Mouse (Mus musculus) intestine, postnatal 0 days (tissue): ENCODE results near the gene Tlk2. TPM values are rescaled to one million over a fixed set of nuclear protein-coding genes. Genes with fewer than 3 reads are reported as not detected.

Experiments used
- ATAC-seq: fragments of 200-750 bp; cut with Nextera tagmentation; 2 replicates; pipeline ENCODE4 v1.8.0; 2017; ENCODE audit warnings: mild to moderate bottlenecking, moderate TSS enrichment, moderate library complexity
- H3K27ac ChIP-seq: fragments of 300-500 bp; sonication (generic); 2 replicates; pipeline ENCODE4 v1.5.1; 2014; ENCODE audit warnings: mild to moderate bottlenecking, low read depth, low read length, moderate library complexity
- H3K27me3 ChIP-seq: fragments of 300-500 bp; sonication (generic); replicated peaks from 2 replicates; pipeline ENCODE4 v1.6.1; 2014; ENCODE audit warnings: low read length, mixed read lengths; ENCODE audit not compliant: control insufficient read depth, insufficient read depth
- H3K36me3 ChIP-seq: fragments of 300-500 bp; sonication (generic); 2 replicates; pipeline ENCODE4 v1.6.1; 2014; ENCODE audit warnings: mild to moderate bottlenecking, moderate library complexity; ENCODE audit not compliant: control insufficient read depth, insufficient read depth
- H3K4me1 ChIP-seq: fragments of 300-500 bp; sonication (generic); replicated peaks from 2 replicates; pipeline ENCODE4 v1.6.1; 2014; ENCODE audit warnings: antibody characterized with exemption, low read length, mixed read lengths; ENCODE audit not compliant: control insufficient read depth, insufficient read depth
- H3K4me2 ChIP-seq: fragments of 300-500 bp; sonication (generic); replicated peaks from 2 replicates; pipeline ENCODE4 v1.6.1; 2014; ENCODE audit warnings: low read depth, mild to moderate bottlenecking, moderate library complexity
- H3K4me3 ChIP-seq: fragments of 300-500 bp; sonication (generic); 2 replicates; pipeline ENCODE4 v1.5.1; 2014; ENCODE audit warnings: low read depth, low read length
- H3K9ac ChIP-seq: fragments of 300-500 bp; sonication (generic); 2 replicates; pipeline ENCODE4 v1.6.1; 2014; ENCODE audit warnings: mild to moderate bottlenecking, low read depth, low read length
- H3K9me3 ChIP-seq: fragments of 300-500 bp; sonication (generic); 2 replicates; pipeline ENCODE4 v1.6.1; 2016; ENCODE audit warnings: mixed run types; ENCODE audit not compliant: control insufficient read depth
- CTCF ChIP-seq: sonication (generic); IDR thresholded peaks from 2 replicates; pipeline ENCODE4 v1.5.1; 2016; ENCODE audit warnings: low read depth, mild to moderate bottlenecking, control low read depth, antibody characterized with exemption, moderate library complexity
- WGBS: fragments of 180-500 bp; shearing (Covaris S2); extraction: QIAGEN DNeasy Blood & Tissue Kit; methylation state at CpG from one replicate; pipeline ENCODE4 v1.1.7; 2014; 5-methylcytosine and 5-hydroxymethylcytosine counted together
- polyA plus RNA-seq: library from polyadenylated mRNA; unstranded; fragments of >200 nt; fragmentation: Nextera tagmentation; extraction: Ambion mirVana; gene quantifications from 2 replicates; pipeline ENCODE4 v1.2.1, GENCODE M21; 2015

The Tlk2 gene
- polyA plus RNA-seq, 1 experiment from 2014 or later: 8.8 TPM

DNA sequence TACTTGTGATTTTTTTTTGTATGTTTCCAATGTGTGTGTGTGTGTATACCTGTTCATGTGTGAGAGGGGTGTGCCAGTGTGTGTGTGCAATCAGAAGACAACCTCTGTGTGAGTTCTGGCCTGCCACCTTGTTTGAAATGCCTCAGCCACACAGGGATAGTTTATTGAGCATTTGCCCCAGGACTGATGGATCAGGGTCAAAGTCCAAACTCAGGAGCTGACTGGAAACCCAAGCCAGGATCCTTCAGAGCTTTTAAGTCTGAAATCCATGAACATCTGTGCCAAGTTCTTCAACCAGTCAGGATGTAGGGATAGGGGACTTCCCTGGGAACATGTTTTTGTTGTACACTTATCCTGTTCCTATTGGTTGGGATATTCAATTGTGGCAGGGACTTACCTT is 20.6 kb upstream of the Tlk2 start:
- no peak for ATAC-seq
- Histone ChIP-seq H3K9ac (no peak overlapping the region), H3K27ac (no peak overlapping the region), H3K9me3 (no peaks in the 10 kb centered on the region), H3K4me1 (no peaks in the 10 kb centered on the region), H3K4me3 (no peak overlapping the region), H3K27me3 (no peaks in the 10 kb centered on the region), H3K36me3 (no peaks in the 10 kb centered on the region), H3K4me2 (no peak overlapping the region)
- no peak for TF ChIP-seq CTCF

DNA sequence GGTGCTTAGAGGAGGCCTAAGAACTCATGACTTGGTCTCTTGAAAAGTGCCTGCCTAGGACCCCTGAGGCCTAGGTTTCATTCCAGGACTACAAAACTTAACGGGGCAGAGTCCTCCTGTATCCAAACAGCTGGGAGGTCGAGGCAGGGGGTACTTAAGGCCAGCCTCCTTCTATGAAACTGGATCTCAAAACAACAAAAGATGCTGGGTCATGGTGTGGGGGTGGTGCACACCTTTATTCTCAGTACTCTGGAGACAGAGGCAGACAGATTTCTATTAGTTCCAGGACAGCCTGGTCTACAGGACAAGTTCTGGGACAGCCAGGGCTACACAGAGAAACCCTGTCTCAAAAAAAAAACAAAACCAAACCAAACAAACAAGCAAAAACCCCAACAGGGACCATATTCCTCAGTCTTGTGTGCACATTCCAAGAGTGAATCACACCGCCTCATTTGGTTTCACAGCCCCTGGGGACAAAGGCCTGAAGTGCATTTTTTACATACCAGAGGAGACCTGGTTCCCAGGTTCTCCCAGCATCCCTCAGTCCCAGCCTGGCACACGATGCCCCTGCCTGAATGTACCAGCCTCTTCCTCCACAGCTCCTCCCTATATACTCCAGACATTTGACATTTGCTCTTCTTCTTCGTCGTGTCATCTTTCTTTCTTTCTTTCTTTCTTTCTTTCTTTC is 18.8 kb upstream of the Tlk2 start:
- Histone ChIP-seq H3K27me3 (no peaks in the 10 kb centered on the region), H3K4me1 (no peaks in the 10 kb centered on the region), H3K4me3 (no peak overlapping the region), H3K27ac (no peak overlapping the region), H3K9me3 (peaks cover 5% of the 10 kb centered on the region; the same call in 1 of the 2 replicates), H3K4me2 (no peak overlapping the region), H3K9ac (no peak overlapping the region), H3K36me3 (no peaks in the 10 kb centered on the region)
- ATAC-seq: no peak
- 57% methylated on average over 6 of the region's 6 CpGs for WGBS
- no peak for TF ChIP-seq CTCF

DNA sequence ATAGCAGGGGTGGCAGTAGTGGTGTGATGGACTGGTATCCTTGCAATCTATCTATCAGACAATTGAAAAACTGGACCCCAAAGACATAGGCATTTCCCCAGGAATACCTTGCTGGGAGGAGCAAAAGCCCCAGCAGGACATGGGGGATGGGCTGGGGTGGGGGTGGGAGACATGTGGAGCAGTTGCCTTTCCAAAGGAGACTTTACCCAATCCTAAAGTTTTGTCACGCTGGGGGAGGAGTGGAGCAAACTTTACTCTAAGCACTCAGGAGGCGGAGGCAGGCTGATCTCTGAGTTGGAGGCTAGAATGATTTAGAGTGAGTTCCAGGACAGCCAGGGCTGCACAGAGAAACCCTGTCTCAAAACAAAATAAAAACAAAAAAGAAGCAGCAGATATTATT is 17.2 kb upstream of the Tlk2 start:
- Histone ChIP-seq H3K36me3 (no peaks in the 10 kb centered on the region), H3K27ac (no peak overlapping the region), H3K9me3 (peaks cover 9% of the 10 kb centered on the region; the same call in 1 of the 2 replicates), H3K4me1 (no peaks in the 10 kb centered on the region), H3K4me2 (no peak overlapping the region), H3K27me3 (no peaks in the 10 kb centered on the region), H3K4me3 (no peak overlapping the region), H3K9ac (no peak overlapping the region)
- 88% methylated on average over 2 of the region's 2 CpGs for WGBS
- no peak for TF ChIP-seq CTCF
- no peak for ATAC-seq

DNA sequence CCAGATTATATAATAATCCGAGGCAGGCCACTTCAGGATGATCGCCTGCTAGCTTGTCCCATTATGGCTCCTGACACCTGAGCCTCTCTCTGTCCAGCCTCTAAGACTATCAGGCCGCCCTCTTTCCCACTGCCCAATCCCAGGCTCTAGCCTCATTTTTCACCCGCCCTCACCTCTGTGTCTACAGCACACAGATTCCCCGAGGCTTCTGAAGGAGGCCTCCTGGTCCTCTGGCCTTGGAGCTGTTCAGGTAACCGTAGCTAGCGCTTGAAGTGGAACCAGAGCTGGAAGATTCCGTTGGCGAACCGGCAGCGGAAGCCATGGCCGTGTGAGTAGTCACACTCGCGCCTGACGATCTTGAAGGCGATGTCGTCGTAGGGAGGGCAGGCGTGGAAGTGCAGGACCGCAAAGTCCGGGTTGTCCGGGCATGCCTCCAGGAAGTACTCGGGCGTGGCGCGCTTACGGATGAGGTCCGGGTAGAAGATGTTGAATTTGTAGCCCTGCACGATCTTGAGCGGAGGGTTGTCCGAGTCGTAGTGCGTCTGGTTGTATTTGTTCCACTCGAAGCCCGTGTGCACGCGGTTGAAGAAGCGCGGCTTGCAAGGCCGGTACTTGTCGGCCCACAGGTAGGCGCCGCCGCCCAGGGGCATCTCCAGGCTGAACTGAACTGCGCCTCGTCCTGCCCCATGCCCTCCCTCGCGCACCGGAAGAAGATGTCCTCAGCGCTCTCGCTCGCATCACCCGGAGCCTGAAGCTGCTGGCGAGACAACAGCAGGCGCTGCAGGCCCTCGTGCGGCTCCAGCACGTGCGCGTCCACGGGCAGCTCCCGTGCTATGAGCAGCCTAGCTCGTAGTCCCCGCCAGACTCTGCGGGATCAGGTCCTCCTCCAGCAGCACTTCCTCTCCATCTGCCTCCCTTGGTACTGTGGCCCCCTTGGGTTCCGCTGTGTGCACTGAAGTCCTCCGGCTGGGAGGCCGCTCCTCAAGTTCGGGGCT is 13.8 kb upstream of the Tlk2 start:
- Histone ChIP-seq H3K4me3 (no peak overlapping the region), H3K27me3 (no peaks in the 10 kb centered on the region), H3K4me1 (no peaks in the 10 kb centered on the region), H3K9ac (no peak overlapping the region), H3K36me3 (no peaks in the 10 kb centered on the region), H3K4me2 (no peak overlapping the region), H3K27ac (no peak overlapping the region), H3K9me3 (peaks cover 9% of the 10 kb centered on the region; the same call in 1 of the 2 replicates)
- no peak for ATAC-seq
- TF ChIP-seq CTCF: no peak
- WGBS: 81% methylated on average over 69 of the region's 69 CpGs

DNA sequence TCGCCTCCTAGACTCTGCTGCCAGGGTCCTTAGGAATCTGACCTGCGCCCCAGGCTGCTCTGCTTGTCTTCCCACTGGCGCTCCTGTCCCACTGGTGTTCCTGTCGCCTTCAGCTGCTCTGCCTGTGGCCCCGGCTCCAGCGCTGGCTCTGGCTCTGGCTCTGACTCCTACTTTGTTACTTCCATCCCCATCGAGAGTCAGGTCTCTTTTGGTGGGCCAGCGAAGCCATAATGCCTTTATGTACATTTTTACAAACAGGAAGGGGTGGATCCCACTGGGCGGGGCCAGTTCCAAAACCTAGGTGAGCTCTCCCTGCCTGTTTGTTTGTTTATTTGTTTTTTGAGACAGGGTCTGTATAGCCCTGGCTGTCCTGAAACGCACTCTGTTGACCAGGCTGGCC is 11.8 kb upstream of the Tlk2 start:
- Histone ChIP-seq H3K4me2 (no peak overlapping the region), H3K4me1 (no peaks in the 10 kb centered on the region), H3K9ac (no peak overlapping the region), H3K27me3 (no peaks in the 10 kb centered on the region), H3K9me3 (peaks cover 9% of the 10 kb centered on the region; the same call in 1 of the 2 replicates), H3K27ac (no peak overlapping the region), H3K36me3 (no peaks in the 10 kb centered on the region), H3K4me3 (no peak overlapping the region)
- WGBS: 89% methylated on average over 10 of the region's 10 CpGs
- ATAC-seq: no peak
- TF ChIP-seq CTCF: no peak

DNA sequence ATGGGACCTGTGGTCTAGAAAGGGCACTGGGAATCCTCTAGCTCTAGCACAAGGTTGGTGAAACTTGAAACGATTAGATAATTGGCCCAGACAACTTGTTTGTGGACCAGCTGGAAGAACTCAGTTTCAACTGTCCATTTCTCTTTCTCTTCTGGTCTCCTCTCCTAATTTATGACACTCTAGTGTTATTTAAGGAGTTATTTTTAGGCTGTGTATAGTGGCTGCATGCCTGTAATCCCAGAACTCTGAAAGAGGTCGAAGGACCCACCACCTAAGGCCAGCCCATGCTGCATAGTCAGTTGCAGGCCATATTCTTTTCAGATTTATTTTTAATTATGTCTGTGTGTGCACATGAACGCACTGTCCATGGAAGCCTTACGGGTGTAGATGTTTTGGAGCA is 916 bp downstream of the Tlk2 start:
- no peak overlapping the region for H3K27ac ChIP-seq

More for the DNA sequence above, 916 bp downstream of the Tlk2 start:
- Histone ChIP-seq H3K4me2 (peak overlapping the region; percentile 94; the same call in 1 of the 2 replicates), H3K9me3 (no peaks in the 10 kb centered on the region), H3K9ac (no peak overlapping the region), H3K36me3 (peaks cover 4% of the 10 kb centered on the region), H3K4me1 (peaks cover 5% of the 10 kb centered on the region; the same call in 1 of the 2 replicates), H3K27me3 (no peaks in the 10 kb centered on the region), H3K4me3 (no peak overlapping the region)
- TF ChIP-seq CTCF: no peak
- 71% methylated on average over 4 of the region's 4 CpGs for WGBS
- ATAC-seq: no peak
